Mouse (Mus musculus) spleen, adult 18-20 months (tissue): ENCODE data around the gene Ak7.

Experiments
- DNase-seq, 2 experiments: peaks; one replicate each; pipeline ENCODE4 v3.0.0; 2022; ENCODE audit warnings: mixed read lengths in 2 of 2

Gene Ak7

DNA sequence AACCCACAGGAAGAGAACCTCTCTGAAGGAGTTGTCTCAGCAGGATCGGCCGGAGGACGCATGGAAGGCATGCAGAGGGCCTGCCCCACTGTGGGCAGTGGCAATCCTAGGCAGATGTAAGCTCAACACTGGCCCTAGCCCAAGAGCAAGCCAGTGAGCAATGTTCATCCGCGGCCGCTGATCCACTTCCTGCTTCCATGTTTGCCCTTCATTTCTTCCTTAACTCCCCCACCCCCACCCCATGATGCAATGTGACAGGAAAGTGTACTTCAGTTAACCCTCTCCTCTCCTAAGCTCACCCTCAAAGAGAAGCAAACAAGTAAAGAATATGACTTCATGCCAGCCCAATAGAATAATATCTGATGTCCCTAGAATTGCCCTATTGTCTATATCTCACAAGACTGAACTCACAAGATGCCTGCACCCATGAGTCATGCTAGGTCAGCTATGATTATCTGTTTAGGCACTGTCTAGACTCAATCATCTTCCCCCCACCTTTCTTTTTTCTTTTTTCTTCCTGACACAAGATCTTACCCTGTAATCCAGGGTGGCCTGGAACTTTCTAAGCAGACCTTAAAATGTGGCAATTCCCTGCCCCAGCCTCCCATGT is 25.2 kb downstream of the Ak7 start:
- DNase-seq = no peak

- no peak for DNase-seq
Observed at GRCm38 (mm10) chr12:105733370-105734159, 27.8 kb downstream of the Ak7 start.

GRCm38 (mm10) chr12:105735226-105735888 is 29.6 kb downstream of the Ak7 start:
- DNase-seq = no peak

GRCm38 (mm10) chr12:105735889-105736251 is 30.1 kb downstream of the Ak7 start:
- DNase-seq = no peak

GRCm38 (mm10) chr12:105738316-105739096 is 32.7 kb downstream of the Ak7 start:
- no peak for DNase-seq

DNA sequence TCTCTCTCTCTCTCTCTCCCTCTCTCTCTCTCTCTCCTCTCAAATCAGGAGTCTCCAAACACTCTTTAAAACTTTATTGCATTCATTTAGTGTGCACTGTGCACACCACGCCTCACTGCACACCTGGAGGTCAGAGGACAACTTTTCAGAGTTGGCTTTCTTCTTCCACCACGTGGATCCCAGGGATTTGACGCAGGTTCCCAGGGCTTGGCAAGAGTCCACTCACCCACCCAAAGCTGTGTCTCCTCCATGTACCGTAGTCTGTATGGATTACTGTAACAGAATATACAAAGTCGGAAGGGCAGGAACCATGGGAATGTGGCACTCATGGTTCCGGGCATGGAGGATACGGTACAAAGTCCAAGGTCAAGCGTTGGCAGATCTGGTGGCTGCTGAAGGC is 33.9 kb downstream of the Ak7 start:
- DNase-seq = no peak

DNA sequence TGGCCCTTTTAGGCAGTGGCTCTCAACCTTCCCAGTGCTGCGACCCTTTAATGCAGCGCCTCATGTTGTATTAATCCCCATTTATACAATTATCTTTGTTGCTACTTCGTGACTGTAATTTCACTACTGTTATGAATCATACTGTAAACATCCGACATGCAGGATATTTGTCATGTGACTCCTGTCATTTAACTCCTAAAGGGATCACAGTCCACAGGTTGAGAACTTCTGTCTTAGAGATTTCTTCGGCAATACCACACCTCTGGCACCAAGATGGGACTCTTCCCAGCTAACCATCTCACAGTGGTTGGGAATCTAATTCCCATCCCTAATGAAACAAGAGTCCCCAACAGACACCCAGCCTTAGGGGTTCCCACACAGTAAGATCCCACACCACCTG is 42.3 kb downstream of the Ak7 start:
- DNase-seq = no peak

DNA sequence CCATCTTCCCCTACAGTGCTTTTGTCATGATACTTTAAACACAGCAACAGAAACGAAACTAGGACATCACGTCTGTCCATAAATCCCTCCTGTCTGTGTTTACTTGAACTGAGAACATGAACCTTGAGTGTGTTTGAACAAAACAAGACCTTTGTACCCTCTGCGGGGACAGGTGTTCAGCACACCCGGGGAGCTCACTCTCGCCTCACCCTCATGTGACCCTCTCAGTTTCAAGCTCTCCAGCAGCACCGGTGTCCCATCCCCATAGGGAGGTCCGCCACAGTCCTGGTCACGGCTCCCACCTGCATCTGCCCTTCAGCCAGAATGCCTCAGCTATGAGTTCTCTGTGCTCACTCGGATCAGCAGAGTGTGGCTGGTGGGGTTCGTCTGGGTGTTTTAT is 48.0 kb downstream of the Ak7 start:
- no peak for DNase-seq

DNA sequence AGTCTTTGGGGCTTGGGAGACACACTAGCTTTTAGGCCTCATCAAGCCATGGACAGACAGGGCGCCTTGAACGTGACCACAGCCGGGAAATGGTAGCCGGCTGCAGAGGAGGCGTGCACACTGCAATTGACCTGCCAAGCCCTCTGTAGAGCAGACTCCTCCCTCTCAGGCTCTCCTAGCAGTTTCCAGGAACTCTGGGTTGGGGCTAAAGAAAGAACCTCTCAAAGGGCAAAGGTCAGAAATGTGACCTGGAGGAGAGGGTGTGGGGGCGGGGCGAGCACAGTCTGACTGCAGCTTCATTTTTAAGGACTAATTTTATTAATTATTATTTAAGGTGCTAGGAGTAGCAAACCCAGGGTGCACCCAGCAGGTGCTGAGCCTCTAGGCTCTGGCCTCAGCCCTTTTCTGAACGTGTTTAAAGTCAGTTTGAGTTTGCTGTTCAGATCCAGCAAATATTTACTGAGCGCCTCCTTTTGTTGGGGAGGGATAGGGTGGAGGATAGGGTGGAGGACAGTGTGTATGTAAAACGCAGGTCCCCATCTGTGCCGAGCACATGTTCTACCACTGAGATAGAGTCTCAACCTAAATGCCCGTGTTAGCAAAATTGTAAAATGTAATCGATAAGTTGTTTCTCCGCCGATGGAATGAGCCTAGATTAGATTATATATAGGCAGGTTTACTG is 52.2 kb downstream of the Ak7 start:
- no peak for DNase-seq

- DNase-seq = no peak
Observed at GRCm38 (mm10) chr12:105758911-105759310, 53.1 kb downstream of the Ak7 start.

DNA sequence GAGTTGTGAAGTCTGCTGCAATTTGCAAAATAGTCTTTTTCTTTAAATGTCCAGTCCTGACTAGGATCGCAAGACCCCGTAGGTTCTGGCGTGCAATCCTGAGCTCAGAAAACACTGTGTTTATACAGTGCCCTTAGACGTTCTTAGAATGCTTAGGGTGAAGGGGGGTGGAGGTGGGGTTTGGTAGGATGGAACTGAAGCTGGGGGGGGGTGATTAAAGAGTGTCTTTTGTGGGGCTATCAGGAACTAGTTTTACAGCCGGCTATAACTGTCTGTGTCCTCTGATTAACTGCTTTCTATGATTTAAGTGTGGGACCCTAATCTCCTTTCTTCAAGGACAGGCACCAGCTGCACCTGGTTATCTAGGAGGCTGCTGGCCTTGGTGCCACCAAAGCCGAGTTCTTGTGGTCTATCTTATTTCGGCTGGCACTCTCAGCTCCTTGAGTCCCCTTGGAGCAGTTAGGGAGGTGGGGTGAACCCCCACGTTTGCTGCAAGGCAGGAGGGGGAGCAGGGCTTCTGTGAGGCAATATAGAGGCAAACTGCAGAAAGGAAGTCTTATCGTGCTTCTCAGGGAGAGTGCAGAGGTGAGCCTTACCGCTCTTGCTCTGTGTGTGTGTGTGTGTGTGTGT is 54.2 kb downstream of the Ak7 start:
- no peak for DNase-seq

DNA sequence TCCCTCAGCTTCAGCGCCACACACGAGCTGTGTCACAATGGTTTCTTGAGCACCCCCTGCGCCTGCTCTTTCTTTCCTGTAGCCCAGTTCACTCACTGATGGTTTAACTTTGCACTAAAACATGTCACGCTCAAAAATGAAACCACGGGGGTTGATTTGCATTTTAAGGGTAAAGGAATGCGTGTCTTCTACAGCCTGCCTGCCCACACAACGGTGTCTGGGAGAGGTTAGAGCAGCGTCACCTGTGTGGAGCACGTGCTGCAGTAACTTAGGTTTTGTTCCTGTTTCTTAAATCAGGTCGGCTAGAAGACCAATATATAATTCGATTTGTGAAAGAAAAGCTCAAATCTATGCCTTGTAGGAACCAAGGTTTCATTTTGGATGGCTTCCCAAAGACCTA is 55.4 kb downstream of the Ak7 start:
- DNase-seq = no peak

DNA sequence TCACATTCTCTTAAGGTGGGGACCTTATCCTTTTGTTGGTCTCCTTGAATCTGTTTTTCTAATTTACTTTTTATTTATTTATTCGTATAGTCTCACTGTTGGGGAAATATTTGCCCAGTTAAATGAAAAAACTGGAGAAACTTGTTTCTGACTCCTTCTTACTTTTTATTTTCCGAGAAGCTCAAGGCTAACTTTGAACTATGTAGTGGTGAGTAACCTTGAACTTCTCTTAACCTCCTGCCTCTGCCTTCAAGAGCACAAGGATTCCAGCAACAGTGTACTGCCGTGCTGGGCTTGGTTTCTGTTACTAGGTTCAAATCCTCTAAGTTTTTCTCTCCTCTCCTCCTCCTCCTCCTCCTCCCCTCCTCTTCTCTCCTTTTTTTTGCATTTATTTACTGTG is 55.9 kb downstream of the Ak7 start:
- no peak for DNase-seq

GRCm38 (mm10) chr12:105769700-105770099 is 63.9 kb downstream of the Ak7 start:
- DNase-seq = no peak

DNA sequence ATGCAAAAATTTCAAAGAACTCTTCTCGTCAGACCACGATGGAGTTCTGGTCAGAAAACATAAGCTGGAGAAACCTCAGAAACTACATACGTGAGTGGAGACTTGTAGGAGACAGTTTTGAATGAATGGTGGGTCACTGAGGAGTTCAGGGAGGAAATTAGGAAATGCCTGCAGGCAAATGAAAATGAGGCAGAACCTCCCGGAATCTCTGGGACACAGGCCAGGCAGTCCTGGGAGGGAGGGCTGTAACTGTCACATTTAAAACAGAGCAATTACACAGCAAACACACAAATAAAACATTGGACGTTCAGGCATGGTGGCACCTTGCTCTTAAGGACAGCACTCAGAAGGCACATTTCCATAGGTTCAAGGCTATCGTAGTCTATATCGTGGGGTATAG is 69.1 kb downstream of the Ak7 start:
- DNase-seq = no peak

- DNase-seq = no peak
Observed at GRCm38 (mm10) chr12:105777651-105778050, 71.9 kb downstream of the Ak7 start.

DNA sequence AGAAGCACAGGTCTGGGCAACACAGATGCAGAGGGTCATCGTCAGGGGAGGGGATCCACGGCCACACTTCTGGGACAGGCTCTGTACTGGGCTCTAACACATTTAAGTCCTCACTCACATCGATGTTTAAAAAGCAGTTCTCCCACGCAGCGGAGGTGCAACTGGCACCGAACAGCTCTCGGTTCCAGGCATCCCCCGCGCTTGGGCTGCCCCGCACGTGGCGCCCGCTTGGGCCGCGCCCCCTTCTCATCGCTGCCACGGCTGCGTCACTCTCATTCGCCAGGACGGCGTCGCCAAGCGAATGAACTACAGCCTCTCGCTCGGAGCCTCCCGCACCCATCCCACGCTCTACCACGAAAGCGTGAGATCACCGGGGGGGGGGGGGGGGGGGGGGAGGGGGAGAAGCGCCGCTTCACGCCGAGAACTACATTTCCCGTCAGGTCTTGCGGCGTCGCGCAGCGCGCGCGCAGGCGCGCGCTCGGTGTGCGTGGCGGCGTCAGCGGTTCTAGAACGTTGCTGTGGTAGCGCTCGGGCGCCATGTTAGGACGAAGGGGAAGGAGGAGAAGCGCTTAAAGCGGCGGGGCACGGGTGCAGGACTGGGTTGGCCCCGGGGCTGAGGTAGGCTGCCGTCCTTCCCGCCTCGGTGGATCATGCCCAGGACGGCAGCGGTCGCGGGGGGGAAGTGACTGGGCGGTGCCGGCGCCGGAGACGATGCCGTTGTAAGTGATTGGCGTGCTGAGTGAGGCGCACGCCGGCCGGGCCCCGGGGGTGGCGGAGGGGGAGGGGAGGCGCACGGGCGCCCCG is 78.6 kb downstream of the Ak7 start, which contains the start of gene Papola:
Gene Papola (plus strand): TSS at position 499 of the 804 bp plus-strand sequence.
- peak; percentile 83 for DNase-seq

- peak; percentile 75 to 79 for DNase-seq
Observed at GRCm38 (mm10) chr12:105785000-105785774, 79.4 kb downstream of the Ak7 start.

GRCm38 (mm10) chr12:105786113-105786512 is 80.3 kb downstream of the Ak7 start:
- no peak for DNase-seq

DNA sequence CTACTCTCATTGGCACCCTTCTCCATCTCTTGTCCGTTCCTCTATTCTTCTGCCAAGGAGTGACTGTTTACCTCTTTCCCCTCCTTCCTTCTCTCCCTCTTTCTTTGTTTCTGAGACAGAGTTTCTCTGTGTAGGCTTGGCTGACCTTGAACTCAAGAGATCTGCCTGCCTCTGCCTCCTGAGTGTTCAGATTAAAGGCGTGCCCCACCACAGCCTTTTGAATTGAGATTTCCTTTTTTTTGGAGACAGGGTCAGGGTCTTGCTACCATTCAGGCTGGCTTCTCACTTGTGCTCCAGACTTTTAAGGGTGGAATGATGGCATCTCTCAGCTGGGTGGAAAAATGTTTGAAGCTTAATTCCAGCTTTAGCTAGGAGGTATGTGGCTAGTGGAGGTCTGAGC is 81.8 kb downstream of the Ak7 start:
- DNase-seq = no peak
